Mouse (Mus musculus) right cerebral cortex, postnatal 25 days (tissue): ENCODE results near the gene Tlr6.

ENCODE experiments used
- DNase-seq: peaks from one replicate; pipeline ENCODE4 v3.0.0; 2022

Gene Tlr6

GRCm38 (mm10) chr5:64922891-64923381, 37.0 kb downstream of the Tlr6 start:
- no peak for DNase-seq

DNA sequence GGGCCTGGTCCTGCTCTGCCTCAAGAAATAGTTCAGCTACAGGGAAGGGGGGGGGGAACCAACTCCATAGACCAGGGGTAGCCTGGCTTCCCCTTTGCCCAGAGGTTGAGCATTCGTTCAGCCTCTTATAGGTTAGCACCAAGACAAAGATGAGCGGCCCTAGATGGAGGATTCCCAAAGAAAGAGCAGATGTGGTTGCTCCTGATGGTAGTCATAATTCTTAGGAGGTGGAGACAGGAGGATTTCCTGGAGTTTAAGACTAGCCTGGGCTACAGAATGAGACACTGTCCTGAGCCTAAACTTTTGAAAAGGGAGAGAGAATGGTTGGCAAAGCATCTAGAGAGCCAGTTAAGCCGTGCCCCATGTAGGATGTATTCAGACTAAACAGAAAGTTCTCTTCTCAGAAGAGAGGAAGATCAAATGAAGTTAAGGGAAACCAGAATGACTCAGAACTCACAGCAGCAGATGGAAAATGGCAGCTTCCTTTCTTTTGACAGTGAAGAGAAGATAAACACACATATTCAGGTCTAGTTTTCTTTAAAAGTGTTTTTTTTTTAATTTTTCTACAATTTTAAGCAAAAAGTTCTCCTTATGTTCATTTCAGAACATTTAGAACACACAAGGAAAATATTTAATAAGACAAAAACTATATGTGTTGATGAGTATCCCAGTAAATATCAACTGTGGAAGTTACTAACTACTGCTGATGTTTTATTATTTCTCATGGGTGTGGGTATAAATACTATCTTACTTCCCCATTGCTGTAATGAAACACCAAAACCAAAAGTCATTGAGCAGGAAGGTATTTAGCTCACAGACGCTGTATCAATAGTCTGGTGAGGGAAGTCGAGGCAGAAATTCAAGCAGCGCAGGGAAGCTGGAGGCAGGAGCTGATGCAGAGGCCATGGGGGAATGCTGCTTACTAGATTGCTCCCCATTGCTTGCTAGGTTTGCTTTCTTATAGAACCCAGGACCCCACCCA, 41.0 kb downstream of the Tlr6 start:
- DNase-seq, result no peak

- no peak for DNase-seq
Observed at GRCm38 (mm10) chr5:64917721-64918120, 42.2 kb downstream of the Tlr6 start.

DNA sequence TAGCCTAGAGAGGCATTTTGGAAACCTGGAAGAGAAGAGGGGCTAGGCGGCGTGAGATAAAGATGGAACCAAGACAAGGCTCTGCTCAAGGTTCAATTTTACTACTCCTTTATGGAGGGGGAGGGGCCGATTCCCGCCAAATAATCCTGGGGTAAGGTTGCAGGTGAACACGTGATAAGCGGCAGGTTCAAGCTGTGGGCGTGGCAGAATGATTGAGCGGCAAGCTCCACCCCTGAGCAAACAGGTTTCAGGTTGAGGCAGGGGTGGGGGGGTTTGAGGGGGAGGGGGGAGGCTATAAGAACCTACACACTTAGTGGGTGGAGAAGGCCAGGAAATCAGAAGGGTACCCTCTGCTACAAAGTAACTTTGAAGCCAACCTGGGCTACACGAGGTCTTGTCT, 42.7 kb downstream of the Tlr6 start:
- no peak for DNase-seq

GRCm38 (mm10) chr5:64908585-64909284, 51.2 kb downstream of the Tlr6 start:
- no peak for DNase-seq

- DNase-seq, result no peak
Observed at GRCm38 (mm10) chr5:64907906-64908305, 52.0 kb downstream of the Tlr6 start.

GRCm38 (mm10) chr5:64905516-64906271, 54.2 kb downstream of the Tlr6 start:
- no peak for DNase-seq
